Mouse (Mus musculus): ENCODE results near the gene Cpsf4.
A peak's percentile ranks its signal among the peaks of the same experiment; 100 is the strongest.
"Not testable (repeated sequence)": the region's sequence is repeated elsewhere in the genome, so short reads cannot be mapped to it uniquely, and the experiment has no call there.

Cpsf4 gene

DNA sequence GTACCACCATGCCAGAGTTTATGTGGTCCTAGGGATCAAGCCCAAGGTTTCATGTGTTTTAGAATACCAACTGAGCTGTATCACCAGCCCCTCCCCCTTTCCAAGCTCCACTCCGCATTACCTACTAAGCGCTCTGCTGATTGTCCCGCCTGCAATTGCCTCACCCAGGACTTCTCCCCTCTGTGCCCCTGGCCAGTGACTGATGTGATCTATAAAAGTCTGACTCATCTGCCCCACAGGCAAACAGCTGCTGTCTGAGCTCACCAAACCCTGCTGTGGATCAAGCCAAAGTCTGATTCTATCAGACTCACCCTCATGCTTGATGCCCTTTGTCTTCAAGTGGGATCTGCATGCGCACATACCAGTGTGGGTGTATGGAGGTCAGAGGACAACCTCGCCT lies 55.8 kb downstream of the Cpsf4 start:
- peak; percentile 85 for DNase-seq (ENCODE audit: low read depth, low spot score)

GRCm38 (mm10) chr5:145223395-145223794 lies 56.4 kb downstream of the Cpsf4 start:
- no peak for DNase-seq (ENCODE audit: low read depth, low spot score)

DNA sequence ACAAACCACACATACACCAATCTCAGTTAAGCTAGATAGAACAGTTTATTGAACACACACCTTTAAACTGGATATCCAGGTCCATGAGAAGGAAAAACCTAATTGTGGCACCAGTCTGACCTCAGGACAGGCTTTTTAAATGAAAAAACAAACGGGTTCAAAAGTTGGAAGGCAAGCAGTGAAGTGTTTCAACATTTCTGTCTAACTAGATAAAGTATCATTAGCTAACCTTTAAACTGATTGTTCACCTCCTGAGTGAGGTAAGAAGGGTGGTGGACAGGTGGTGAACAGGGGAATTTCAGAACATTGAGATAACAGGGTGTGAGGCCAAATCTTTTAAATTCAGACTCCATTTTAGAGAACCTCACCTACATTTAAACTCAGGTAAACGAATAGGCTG lies 59.4 kb downstream of the Cpsf4 start:
- DNase-seq (ENCODE audit: low read depth, low spot score), result no peak

DNA sequence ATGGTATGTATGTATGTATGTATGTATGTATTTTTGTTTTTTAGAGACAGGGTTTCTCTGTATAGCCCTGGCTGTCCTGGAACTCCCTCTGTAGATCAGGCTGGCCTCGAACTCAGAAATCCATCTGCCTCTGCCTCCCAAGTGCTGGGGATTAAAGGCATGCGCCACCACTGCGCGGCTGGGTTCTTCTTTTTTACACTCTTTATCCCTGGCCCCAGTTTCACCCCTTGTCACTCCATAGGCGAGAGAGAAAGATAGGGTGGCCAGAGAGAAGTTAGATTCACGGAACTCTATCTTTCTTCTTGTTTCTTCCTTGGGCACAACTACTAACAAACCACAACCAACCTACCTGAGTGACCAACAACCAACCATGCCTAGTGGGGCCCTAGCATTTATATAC lies 62.3 kb downstream of the Cpsf4 start:
- not testable (repeated sequence) for DNase-seq (ENCODE audit: low read depth, low spot score)

DNA sequence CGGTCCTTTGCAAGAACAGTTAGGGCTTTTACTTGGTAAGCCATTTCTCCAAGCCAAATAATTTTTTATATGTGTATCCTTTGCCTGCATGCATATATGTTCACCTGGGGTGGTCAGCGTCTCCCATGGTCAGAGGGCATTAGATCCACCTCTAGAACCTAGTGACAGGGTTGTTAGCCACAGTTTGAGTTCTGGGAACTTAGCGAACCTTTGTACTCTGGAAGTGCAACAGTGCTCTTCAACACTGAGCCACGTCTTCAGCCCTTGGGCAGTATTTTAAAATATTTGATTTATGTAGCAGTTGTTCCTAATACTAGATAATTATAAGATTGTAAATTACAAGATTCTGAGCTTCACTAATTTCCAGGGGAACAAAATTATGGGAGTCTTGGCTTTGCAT lies 63.6 kb downstream of the Cpsf4 start:
- DNase-seq (ENCODE audit: low read depth, low spot score), result no peak

DNA sequence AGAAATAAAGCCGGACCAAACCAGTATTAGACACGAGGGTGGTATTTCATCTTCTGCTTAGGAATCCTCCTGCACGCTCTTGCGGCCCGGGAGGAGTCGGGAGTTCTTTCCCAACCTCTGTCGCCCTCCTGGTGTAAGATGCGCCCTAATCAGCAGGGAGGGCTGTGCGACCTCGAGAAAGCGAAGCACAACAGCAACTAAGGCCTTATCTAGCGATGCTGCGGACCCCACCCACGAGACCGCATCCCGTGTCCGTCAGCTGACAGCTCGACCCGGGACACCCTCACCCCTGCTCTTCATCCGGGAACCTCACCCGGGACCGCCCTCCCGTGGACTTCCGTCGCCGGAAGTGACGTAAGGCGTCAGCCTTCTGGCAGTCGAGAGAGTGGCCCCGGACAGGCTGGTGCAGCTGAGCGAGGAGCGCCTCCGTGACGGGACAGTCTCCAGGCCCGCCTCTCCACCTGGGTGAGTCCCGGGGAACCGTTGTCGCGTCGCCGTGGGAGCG lies 64.4 kb downstream of the Cpsf4 start, which contains the start of gene Zfp655:
TSS of gene Zfp655 (plus strand) at position 349 of the 505 bp plus-strand sequence.
- peak; percentile 98 for DNase-seq (ENCODE audit: low read depth, low spot score)
